ENCODE assay signal across 22 mouse cellular contexts in the genomic region with DNA sequence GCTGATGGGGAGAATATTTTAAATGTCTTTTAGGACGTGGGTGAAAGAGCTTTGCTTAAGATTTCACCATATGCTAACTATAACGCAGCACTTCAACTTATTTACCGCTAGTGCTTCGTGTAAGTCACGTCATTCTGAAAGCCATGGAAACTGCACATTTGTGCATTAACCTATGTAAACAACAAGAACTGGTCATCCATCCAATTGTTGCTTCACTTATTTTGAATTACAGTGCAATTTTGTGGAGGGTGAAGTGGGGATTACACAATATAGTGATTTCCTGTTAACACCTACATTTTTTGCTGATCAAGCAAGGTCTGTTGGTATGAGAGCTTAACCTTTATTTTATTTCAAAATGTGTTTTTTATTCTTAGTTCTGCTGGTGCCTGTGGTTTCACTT.
DNase-seq lines count a peak whose midpoint lies in the region; ATAC-seq lines count a peak whose summit lies in the region.
"Had no signal": no experiment of that assay in that cellular context is flagged by ENCODE, and none has a peak within 500 bp of the region (broad histone marks: within the 10 kb centered on the region; RNA-seq: fewer than 3 reads in every experiment).

No protein-coding gene starts in this region.

- H3K4me3 ChIP-seq in limb, embryonic 12.5 days (replicated peaks) = no peak overlapping the region
- no peak overlapping the region for H3K4me3 ChIP-seq in limb, embryonic 10.5 days
- no peak overlapping the region for H3K4me3 ChIP-seq in kidney, embryonic 14.5 days (ENCODE audit: low read length)
- H3K4me3 ChIP-seq: forebrain, embryonic 10.5 days; hindbrain, embryonic 15.5 days; kidney, embryonic 15.5 days; liver, embryonic 13.5 days; lung, embryonic 15.5 days had no signal

- H3K4me2 ChIP-seq in limb, embryonic 12.5 days = no peak overlapping the region
- H3K4me2 ChIP-seq in kidney, embryonic 14.5 days (replicated peaks; ENCODE audit: low read depth, low read length) = no peak overlapping the region
- H3K4me2 ChIP-seq: hindbrain, embryonic 15.5 days; kidney, embryonic 15.5 days; liver, embryonic 13.5 days; lung, embryonic 15.5 days had no signal

- whole genome bisulfite sequencing in limb, embryonic 12.5 days = 81% methylated on average over 5 of the region's 5 CpGs
- WGBS in limb, embryonic 10.5 days = 91% methylated on average over 5 of the region's 5 CpGs
- WGBS in kidney, embryonic 14.5 days = 89% methylated on average over 5 of the region's 5 CpGs

- peak overlapping the region; percentile 46; the same call in 1 of the 2 replicates for H3K27ac ChIP-seq in limb, embryonic 12.5 days
- no peak overlapping the region for H3K27ac ChIP-seq in limb, embryonic 10.5 days
- H3K27ac ChIP-seq in kidney, embryonic 14.5 days (ENCODE audit: low read depth, low read length) = no peak overlapping the region
- H3K27ac ChIP-seq: forebrain, embryonic 10.5 days; hindbrain, embryonic 15.5 days; kidney, embryonic 15.5 days; liver, embryonic 13.5 days; lung, embryonic 15.5 days had no signal

- H3K36me3 ChIP-seq in limb, embryonic 12.5 days = 0 out of 2 replicates have a peak, but pooled peaks cover 3% of the 10 kb centered on the region
- no peaks in the 10 kb centered on the region for H3K36me3 ChIP-seq in limb, embryonic 10.5 days
- no peaks in the 10 kb centered on the region for H3K36me3 ChIP-seq in kidney, embryonic 14.5 days (ENCODE audit: control insufficient read depth, insufficient read depth, low read length)
- H3K36me3 ChIP-seq: hindbrain, embryonic 15.5 days; kidney, embryonic 15.5 days; liver, embryonic 13.5 days; lung, embryonic 15.5 days had no signal

- no peaks in the 10 kb centered on the region for H3K27me3 ChIP-seq in limb, embryonic 12.5 days
- H3K27me3 ChIP-seq in limb, embryonic 10.5 days (ENCODE audit: low read depth, poor library complexity, severe bottlenecking) = no peaks in the 10 kb centered on the region
- H3K27me3 ChIP-seq in kidney, embryonic 14.5 days (ENCODE audit: control insufficient read depth, insufficient read depth, low read length) = no peaks in the 10 kb centered on the region
- H3K27me3 ChIP-seq: hindbrain, embryonic 15.5 days; kidney, embryonic 15.5 days; liver, embryonic 13.5 days; lung, embryonic 15.5 days had no signal

- no peak for DNase-seq in limb, embryonic 10.5 days (ENCODE audit: low spot score)
- peak; percentile 65 for DNase-seq in 416B (ENCODE audit: low read depth)
- DNase-seq in CD4-positive, CD25-positive, alpha-beta regulatory T cell, adult 2 months (ENCODE audit: low read depth, low spot score) = peak; percentile 31
- DNase-seq in induced T-regulatory cell, adult 2 months (ENCODE audit: low read depth) = peak; percentile 65
- DNase-seq in thymus, adult 18-20 months = no peak
- DNase-seq in ovary, adult 18-20 months (ENCODE audit: low spot score) = no peak
- DNase-seq: adrenal gland, postnatal 36 days; cerebellum, adult 11-12 months; cerebellum, postnatal 10 days; kidney, postnatal 36 days; layer of hippocampus, postnatal 36 days; liver, embryonic 13.5 days; midbrain, embryonic 14.5 days; right cerebral cortex, postnatal 25 days; thymus, postnatal 14 days had no signal

- H3K9me3 ChIP-seq in limb, embryonic 12.5 days = no peaks in the 10 kb centered on the region
- H3K9me3 ChIP-seq in limb, embryonic 10.5 days (replicated peaks) = no peaks in the 10 kb centered on the region
- H3K9me3 ChIP-seq in kidney, embryonic 14.5 days (ENCODE audit: control insufficient read depth, low read length) = no peaks in the 10 kb centered on the region
- H3K9me3 ChIP-seq: forebrain, embryonic 10.5 days; hindbrain, embryonic 15.5 days; kidney, embryonic 15.5 days; liver, embryonic 13.5 days; lung, embryonic 15.5 days had no signal

- no peak for ATAC-seq in limb, embryonic 12.5 days (ENCODE audit: insufficient number of reproducible peaks, insufficient read depth, low FRiP score, low TSS enrichment, low read depth)
- no peak for ATAC-seq in kidney, embryonic 14.5 days (ENCODE audit: low FRiP score, low TSS enrichment)
- ATAC-seq: intestine, postnatal 0 days had no signal

- peaks cover 5% of the 10 kb centered on the region; the same call in 1 of the 2 replicates for H3K4me1 ChIP-seq in limb, embryonic 12.5 days (replicated peaks)
- peaks cover under 1% of the 10 kb centered on the region; the same call in 1 of the 2 replicates for H3K4me1 ChIP-seq in limb, embryonic 10.5 days
- H3K4me1 ChIP-seq in kidney, embryonic 14.5 days (ENCODE audit: control insufficient read depth, insufficient read depth, low read length) = no peaks in the 10 kb centered on the region
- H3K4me1 ChIP-seq: kidney, embryonic 15.5 days; liver, embryonic 13.5 days; lung, embryonic 15.5 days had no signal

- H3K9ac ChIP-seq in limb, embryonic 12.5 days (replicated peaks) = no peak overlapping the region
- no peak overlapping the region for H3K9ac ChIP-seq in kidney, embryonic 14.5 days (ENCODE audit: low read depth, low read length)
- H3K9ac ChIP-seq: hindbrain, embryonic 15.5 days; kidney, embryonic 15.5 days; liver, embryonic 13.5 days; lung, embryonic 15.5 days had no signal

Comparison
In these comparisons a context has a peak if more than half of its experiments do, and no peak if none do; other contexts are left out.
1. DNase-seq: peak in 416B (single experiment), CD4-positive, CD25-positive, alpha-beta regulatory T cell, adult 2 months (single experiment) and induced T-regulatory cell, adult 2 months (single experiment); none in limb, embryonic 10.5 days (single experiment), thymus, adult 18-20 months (0 of 2) and ovary, adult 18-20 months (single experiment).